Mouse (Mus musculus) cortical plate, adult 2 months (tissue): ENCODE data around the gene Gm11114.

Experiments used
- CTCF ChIP-seq: fragments of 200-500 bp; IDR thresholded peaks from 2 replicates; pipeline ENCODE4 v1.5.1; 2011; ENCODE audit warnings: mild to moderate bottlenecking, control low read depth, low read length; ENCODE audit not compliant: insufficient read depth; ENCODE audit errors: extremely low read depth
- POLR2A ChIP-seq: fragments of 200-500 bp; IDR thresholded peaks from 2 replicates; pipeline ENCODE4 v1.6.1; 2011; ENCODE audit warnings: mild to moderate bottlenecking, low read length, control low read depth; ENCODE audit not compliant: insufficient read depth; ENCODE audit errors: extremely low read depth

DNA sequence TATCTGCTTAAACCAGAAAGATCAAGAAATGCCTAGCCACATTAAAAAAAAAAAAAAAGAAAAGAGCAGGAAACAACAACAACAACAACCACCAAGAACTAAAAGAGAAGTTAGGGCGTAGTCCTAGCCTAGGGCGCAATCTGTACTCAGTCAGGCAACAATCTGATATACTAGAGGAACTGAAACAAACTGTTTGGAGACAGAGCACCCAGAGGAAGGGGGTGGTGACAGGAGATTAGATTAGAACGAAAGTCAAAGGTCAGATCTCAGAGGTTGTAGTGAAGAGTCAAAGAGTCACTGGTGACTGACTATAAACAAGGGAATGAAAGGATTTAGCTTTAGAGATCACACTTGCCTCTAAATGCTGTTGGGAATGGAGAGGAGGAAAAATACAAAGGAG, 27.7 kb downstream of the Gm11114 start:
- TF ChIP-seq CTCF (no peak), POLR2A (no peak)
